Mouse (Mus musculus) stomach, embryonic 15.5 days (tissue): ENCODE data around the gene Apba3. TPM values are rescaled to one million over a fixed set of nuclear protein-coding genes. Genes with fewer than 3 reads are reported as not detected.

Source experiments
- ATAC-seq: fragments of 200-750 bp; cut with Nextera tagmentation; 2 replicates; pipeline ENCODE4 v1.8.0; 2017; ENCODE audit warnings: low read depth, moderate number of reproducible peaks, moderate TSS enrichment; ENCODE audit not compliant: insufficient read depth, low FRiP score
- H3K27ac ChIP-seq: fragments of 300-500 bp; sonication (generic); 2 replicates; pipeline ENCODE4 v1.5.1; 2015; ENCODE audit warnings: mild to moderate bottlenecking, inconsistent platforms
- H3K27me3 ChIP-seq: fragments of 300-500 bp; sonication (generic); replicated peaks from 2 replicates; pipeline ENCODE4 v1.6.1; 2015; ENCODE audit warnings: inconsistent platforms
- H3K36me3 ChIP-seq: fragments of 300-500 bp; sonication (generic); 2 replicates; pipeline ENCODE4 v1.6.1; 2015; ENCODE audit warnings: inconsistent platforms
- H3K4me1 ChIP-seq: fragments of 300-500 bp; sonication (generic); 2 replicates; pipeline ENCODE4 v1.6.1; 2015; ENCODE audit warnings: inconsistent platforms
- H3K4me2 ChIP-seq: fragments of 300-500 bp; sonication (generic); 2 replicates; pipeline ENCODE4 v1.6.1; 2015; ENCODE audit warnings: mild to moderate bottlenecking, inconsistent platforms
- H3K4me3 ChIP-seq: fragments of 300-500 bp; sonication (generic); replicated peaks from 2 replicates; pipeline ENCODE4 v1.5.1; 2015; ENCODE audit warnings: inconsistent platforms
- H3K9ac ChIP-seq: fragments of 300-500 bp; sonication (generic); 2 replicates; pipeline ENCODE4 v1.6.1; 2015; ENCODE audit warnings: inconsistent platforms
- H3K9me3 ChIP-seq: fragments of 300-500 bp; sonication (generic); 2 replicates; pipeline ENCODE4 v1.6.1; 2016; ENCODE audit warnings: inconsistent platforms
- WGBS: fragments of 180-500 bp; shearing (Covaris S2); methylation state at CpG from one replicate; pipeline ENCODE4 v1.1.7; 2015; 5-methylcytosine and 5-hydroxymethylcytosine counted together
- polyA plus RNA-seq: library from polyadenylated mRNA; unstranded; fragments of >200 nt; fragmentation: Nextera tagmentation; extraction: Ambion mirVana; gene quantifications from 2 replicates; pipeline ENCODE4 v1.2.1, GENCODE M21; 2015

Apba3 gene
- polyA plus RNA-seq, 1 experiment from 2014 or later, result 58.1 TPM

GRCm38 (mm10) chr10:81302781-81303218 is 36.0 kb downstream of the Apba3 start:
- 31% methylated on average over 14 of the region's 14 CpGs for WGBS
- no peak; the same call in 1 of the 2 replicates for ATAC-seq
- H3K4me1 ChIP-seq, result peaks cover 35% of the 10 kb centered on the region
- no peaks in the 10 kb centered on the region for H3K9me3 ChIP-seq
- H3K4me3 ChIP-seq, result no peak overlapping the region
- peak overlapping the region; percentile 17 for H3K4me2 ChIP-seq
- peak overlapping the region; percentile 52 for H3K27ac ChIP-seq
- H3K9ac ChIP-seq, result no peak overlapping the region
- no peaks in the 10 kb centered on the region for H3K27me3 ChIP-seq
- H3K36me3 ChIP-seq, result peaks cover 22% of the 10 kb centered on the region

DNA sequence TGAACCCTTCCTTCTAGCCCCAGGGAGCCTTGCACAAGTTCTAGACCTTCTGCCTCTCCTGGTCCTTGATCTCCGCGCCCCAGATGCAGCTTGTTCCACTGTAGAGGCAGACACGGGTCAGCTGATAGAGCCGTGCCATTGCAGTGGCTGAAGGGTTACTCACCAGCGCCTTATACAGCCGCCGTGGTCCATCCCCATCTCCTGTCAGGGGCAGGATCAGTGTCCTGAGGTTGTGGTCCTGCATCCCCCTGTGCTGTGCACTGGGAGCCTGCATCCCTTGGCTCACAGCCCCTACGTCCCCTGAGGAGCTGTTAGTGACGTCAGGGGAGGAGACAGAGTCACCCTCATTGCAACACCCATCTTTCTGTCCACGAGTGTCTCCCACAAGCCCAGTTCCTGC is 36.5 kb downstream of the Apba3 start:
- Histone ChIP-seq H3K9ac (no peak overlapping the region), H3K9me3 (no peaks in the 10 kb centered on the region), H3K36me3 (peaks cover 27% of the 10 kb centered on the region), H3K4me2 (0 out of 2 replicates have a peak overlapping the region, but pooled peaks have one; percentile 17), H3K4me3 (no peak overlapping the region), H3K4me1 (peaks cover 35% of the 10 kb centered on the region), H3K27ac (peak overlapping the region; percentile 52; the same call in 1 of the 2 replicates), H3K27me3 (no peaks in the 10 kb centered on the region)
- no peak for ATAC-seq
- WGBS, result 66% methylated on average over 10 of the region's 10 CpGs

- no peak for ATAC-seq
- no peak overlapping the region for H3K9ac ChIP-seq
Measured at GRCm38 (mm10) chr10:81303761-81304160, 37.0 kb downstream of the Apba3 start.

DNA sequence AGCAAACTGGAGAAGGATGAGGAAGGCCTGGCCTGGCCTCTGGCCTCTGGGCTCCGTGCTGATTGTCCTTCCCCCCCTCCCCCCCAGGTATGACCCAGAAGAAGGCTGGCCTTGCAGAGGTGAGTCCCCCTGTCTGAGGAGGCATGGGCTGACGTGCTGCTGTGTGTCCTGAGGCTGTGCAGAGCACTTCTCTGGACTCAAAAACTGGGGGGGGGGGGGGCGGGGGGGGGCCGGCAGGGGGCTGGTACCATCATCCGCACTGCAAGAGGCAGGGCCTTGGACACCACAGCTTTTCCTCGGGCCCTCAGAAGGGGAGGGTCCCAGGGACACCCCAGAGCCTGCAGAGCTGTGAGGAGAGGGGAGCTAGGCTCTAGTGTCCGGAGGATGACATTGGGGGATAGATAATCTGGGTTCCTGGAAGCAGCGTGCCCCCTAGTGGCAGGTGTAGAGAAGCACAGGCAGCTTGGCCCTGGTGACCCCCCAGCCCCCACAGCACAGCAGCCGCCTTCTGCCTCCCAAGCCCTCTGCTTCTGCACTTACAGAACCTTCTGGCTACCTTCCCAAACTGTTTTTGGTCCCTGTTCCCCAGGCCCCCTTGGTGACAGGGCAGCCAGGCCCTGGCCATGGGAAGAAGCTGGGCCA is 38.0 kb downstream of the Apba3 start:
- no peaks in the 10 kb centered on the region for H3K9me3 ChIP-seq
- no peaks in the 10 kb centered on the region for H3K27me3 ChIP-seq
- ATAC-seq, result no peak; the same call in 1 of the 2 replicates
- no peak overlapping the region for H3K4me2 ChIP-seq
- no peak overlapping the region for H3K4me3 ChIP-seq
- H3K36me3 ChIP-seq, result peaks cover 38% of the 10 kb centered on the region
- H3K4me1 ChIP-seq, result peaks cover 29% of the 10 kb centered on the region
- H3K9ac ChIP-seq, result no peak overlapping the region
- no peak overlapping the region for H3K27ac ChIP-seq
- WGBS, result 23% methylated on average over 6 of the region's 9 CpGs

More at GRCm38 (mm10) chr10:81303761-81304160, 37.0 kb downstream of the Apba3 start:
- Histone ChIP-seq H3K4me2 (no peak overlapping the region), H3K4me1 (peaks cover 35% of the 10 kb centered on the region), H3K9me3 (no peaks in the 10 kb centered on the region), H3K36me3 (peaks cover 32% of the 10 kb centered on the region), H3K4me3 (no peak overlapping the region), H3K27ac (0 out of 2 replicates have a peak overlapping the region, but pooled peaks have one; percentile 52), H3K27me3 (no peaks in the 10 kb centered on the region)
- WGBS, result 65% methylated on average over 7 of the region's 7 CpGs

DNA sequence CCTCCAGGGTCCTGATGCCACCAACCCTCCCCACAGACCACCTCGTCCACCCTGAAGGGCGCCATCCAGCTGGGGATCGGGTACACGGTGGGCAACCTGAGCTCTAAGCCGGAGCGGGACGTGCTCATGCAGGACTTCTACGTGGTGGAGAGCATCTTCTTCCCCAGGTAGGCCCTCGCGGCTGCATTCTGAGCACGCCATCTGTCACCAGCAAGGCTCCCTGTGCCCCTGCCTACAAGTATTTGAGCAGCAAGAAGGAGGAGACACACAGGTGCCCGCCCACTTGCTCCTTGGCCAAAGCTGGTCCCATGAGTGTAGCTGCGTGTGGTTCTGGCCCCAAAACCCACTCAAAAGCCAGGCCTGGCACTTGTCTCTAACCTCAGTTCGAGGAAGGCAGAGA is 38.9 kb downstream of the Apba3 start:
- Histone ChIP-seq H3K27ac (no peak overlapping the region), H3K4me2 (no peak overlapping the region), H3K4me3 (no peak overlapping the region), H3K27me3 (no peaks in the 10 kb centered on the region), H3K36me3 (peaks cover 45% of the 10 kb centered on the region), H3K9me3 (no peaks in the 10 kb centered on the region), H3K9ac (no peak overlapping the region), H3K4me1 (peaks cover 28% of the 10 kb centered on the region)
- no peak for ATAC-seq
- 91% methylated on average over 14 of the region's 14 CpGs for WGBS

- Histone ChIP-seq H3K4me3 (no peak overlapping the region), H3K9me3 (no peaks in the 10 kb centered on the region), H3K9ac (no peak overlapping the region), H3K27me3 (no peaks in the 10 kb centered on the region), H3K4me2 (no peak overlapping the region), H3K27ac (no peak overlapping the region), H3K4me1 (peaks cover 25% of the 10 kb centered on the region), H3K36me3 (peaks cover 50% of the 10 kb centered on the region)
- 94% methylated on average over 12 of the region's 12 CpGs for WGBS
- ATAC-seq, result no peak
Measured at GRCm38 (mm10) chr10:81306173-81306668, 39.5 kb downstream of the Apba3 start.

DNA sequence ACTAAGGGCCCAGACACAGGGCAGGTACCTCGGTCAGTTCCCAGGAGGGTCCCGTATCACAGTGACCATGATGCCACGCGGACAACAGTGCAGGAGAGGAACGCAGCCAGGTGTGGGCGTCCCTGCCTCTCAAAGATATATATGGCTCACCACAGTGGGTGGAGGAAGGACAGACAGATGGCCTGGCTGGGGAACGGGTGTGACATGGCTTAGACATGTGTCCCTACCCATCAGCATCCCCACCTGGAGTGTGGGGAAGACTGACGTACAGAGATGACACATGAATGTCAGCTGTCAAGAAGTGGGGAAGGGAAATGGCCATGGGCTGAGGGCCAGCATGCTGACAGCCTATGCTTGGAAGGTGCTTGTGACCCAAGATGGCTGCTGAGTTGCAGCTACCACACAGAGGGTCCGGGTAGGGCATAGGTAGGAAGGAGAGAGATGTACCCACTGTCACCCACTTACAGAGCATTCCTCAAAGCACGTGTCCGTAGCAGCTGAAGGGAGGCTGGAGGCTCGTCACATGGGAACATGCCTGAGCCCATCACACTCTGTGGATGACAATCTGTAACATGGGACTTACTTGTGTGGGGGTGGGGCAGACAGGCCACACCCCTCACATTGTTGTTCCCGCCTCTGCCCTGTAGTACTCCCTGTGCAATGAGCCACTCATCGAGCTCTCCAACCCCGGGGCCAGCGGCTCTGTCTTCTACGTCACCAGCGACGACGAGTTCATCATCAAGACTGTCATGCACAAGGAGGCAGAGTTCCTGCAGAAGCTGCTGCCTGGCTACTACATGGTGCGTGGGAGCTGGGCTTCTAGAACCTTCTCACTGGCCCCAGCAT is 40.3 kb downstream of the Apba3 start:
- no peak overlapping the region for H3K27ac ChIP-seq
- no peaks in the 10 kb centered on the region for H3K27me3 ChIP-seq
- 91% methylated on average over 21 of the region's 21 CpGs for WGBS
- peaks cover 19% of the 10 kb centered on the region for H3K4me1 ChIP-seq
- no peak overlapping the region for H3K4me3 ChIP-seq
- H3K36me3 ChIP-seq, result peaks cover 55% of the 10 kb centered on the region
- no peaks in the 10 kb centered on the region for H3K9me3 ChIP-seq
- no peak overlapping the region for H3K4me2 ChIP-seq
- H3K9ac ChIP-seq, result no peak overlapping the region
- ATAC-seq, result no peak

DNA sequence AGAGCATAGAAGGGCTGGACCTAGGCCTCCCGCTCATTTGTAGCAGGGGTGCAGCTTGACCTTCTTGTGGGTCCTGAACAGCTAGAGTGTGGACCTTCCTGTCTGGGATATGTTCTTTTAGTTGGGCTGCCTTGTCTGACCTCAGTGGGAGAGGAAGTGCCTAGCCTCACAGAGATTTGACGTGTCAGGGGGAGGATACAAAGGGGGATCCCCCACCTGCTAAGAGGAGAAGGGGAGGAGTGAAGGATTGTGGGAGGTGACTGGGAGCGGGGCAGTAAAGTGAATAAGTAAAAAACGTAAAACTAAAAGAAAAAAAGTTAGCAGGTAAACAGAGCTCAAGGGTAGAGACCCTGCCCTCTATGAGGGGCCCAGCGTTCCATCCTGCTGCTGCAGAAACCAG is 42.8 kb downstream of the Apba3 start:
- H3K9me3 ChIP-seq, result no peaks in the 10 kb centered on the region
- H3K27me3 ChIP-seq, result no peaks in the 10 kb centered on the region
- H3K4me3 ChIP-seq, result no peak overlapping the region
- WGBS, result 91% methylated on average over 5 of the region's 5 CpGs
- no peaks in the 10 kb centered on the region for H3K4me1 ChIP-seq
- H3K27ac ChIP-seq, result no peak overlapping the region
- H3K4me2 ChIP-seq, result no peak overlapping the region
- ATAC-seq, result no peak
- H3K9ac ChIP-seq, result no peak overlapping the region
- peaks cover 59% of the 10 kb centered on the region for H3K36me3 ChIP-seq

- Histone ChIP-seq H3K4me3 (no peak overlapping the region), H3K9me3 (no peaks in the 10 kb centered on the region), H3K4me1 (peaks cover 22% of the 10 kb centered on the region), H3K27me3 (no peaks in the 10 kb centered on the region), H3K9ac (no peak overlapping the region), H3K27ac (no peak overlapping the region), H3K36me3 (peaks cover 44% of the 10 kb centered on the region), H3K4me2 (no peak overlapping the region)
- ATAC-seq, result no peak
- 89% methylated on average over 13 of the region's 13 CpGs for WGBS
Measured at GRCm38 (mm10) chr10:81313581-81313980, 46.8 kb downstream of the Apba3 start.

GRCm38 (mm10) chr10:81314201-81314600 is 47.4 kb downstream of the Apba3 start:
- Histone ChIP-seq H3K4me1 (peaks cover 28% of the 10 kb centered on the region), H3K4me2 (no peak overlapping the region), H3K4me3 (no peak overlapping the region), H3K27ac (no peak overlapping the region), H3K27me3 (no peaks in the 10 kb centered on the region), H3K9me3 (no peaks in the 10 kb centered on the region), H3K36me3 (peaks cover 40% of the 10 kb centered on the region), H3K9ac (no peak overlapping the region)
- no peak for ATAC-seq
- 75% methylated on average over 7 of the region's 7 CpGs for WGBS

DNA sequence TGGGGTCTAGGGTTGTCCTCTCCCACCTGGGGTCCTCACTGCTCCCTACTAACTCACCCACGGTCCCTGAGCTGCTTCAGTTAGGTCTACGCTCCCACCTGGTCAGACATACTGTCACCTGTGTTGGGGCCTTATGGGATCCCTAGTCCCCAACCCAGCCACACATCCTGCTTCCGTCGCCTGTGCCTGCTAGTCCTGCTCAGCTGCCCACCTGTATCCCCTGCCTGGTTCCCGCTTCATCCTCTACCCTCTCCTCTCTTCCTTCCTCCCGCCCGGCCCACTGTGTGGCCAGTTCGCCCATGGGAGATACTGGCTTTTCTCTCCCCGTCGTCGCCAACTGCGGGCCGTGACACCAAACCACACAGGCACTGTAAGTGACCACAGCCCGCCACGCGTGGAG is 48.8 kb downstream of the Apba3 start:
- peaks cover 36% of the 10 kb centered on the region for H3K4me1 ChIP-seq
- H3K36me3 ChIP-seq, result peaks cover 32% of the 10 kb centered on the region
- no peaks in the 10 kb centered on the region for H3K9me3 ChIP-seq
- H3K27ac ChIP-seq, result no peak overlapping the region
- no peak overlapping the region for H3K4me3 ChIP-seq
- no peak overlapping the region for H3K9ac ChIP-seq
- H3K4me2 ChIP-seq, result no peak overlapping the region
- no peaks in the 10 kb centered on the region for H3K27me3 ChIP-seq
- ATAC-seq, result no peak
- 94% methylated on average over 16 of the region's 16 CpGs for WGBS
